26 mouse cellular contexts compared by ENCODE assay signal in genomic region chr14:45734530-45735410, GRCm38 (mm10).
"Had no signal": no experiment of that assay in that cellular context is flagged by ENCODE, and none has a peak within 500 bp of the region (broad histone marks: within the 10 kb centered on the region; RNA-seq: fewer than 3 reads in every experiment).

No protein-coding gene starts in this region.

- H3K4me1 ChIP-seq: heart, embryonic 15.5 days; hindbrain, embryonic 12.5 days; intestine, embryonic 15.5 days; limb, embryonic 13.5 days; limb, embryonic 15.5 days; liver, embryonic 12.5 days had no signal

- H3K27ac ChIP-seq: heart, adult 2 months; heart, embryonic 13.5 days; heart, embryonic 15.5 days; hindbrain, embryonic 12.5 days; hindbrain, embryonic 14.5 days; intestine, embryonic 15.5 days; layer of hippocampus, adult 2 months; left cerebral cortex, adult 2 months; limb, embryonic 13.5 days; limb, embryonic 15.5 days; liver, embryonic 12.5 days; liver, embryonic 14.5 days had no signal

- H3K36me3 ChIP-seq: heart, embryonic 13.5 days; heart, embryonic 15.5 days; hindbrain, embryonic 12.5 days; intestine, embryonic 15.5 days; limb, embryonic 13.5 days; limb, embryonic 15.5 days; liver, embryonic 12.5 days had no signal

- H3K9ac ChIP-seq: heart, embryonic 13.5 days; heart, embryonic 15.5 days; hindbrain, embryonic 12.5 days; hindbrain, embryonic 14.5 days; intestine, embryonic 15.5 days; limb, embryonic 13.5 days; limb, embryonic 15.5 days; liver, embryonic 12.5 days; liver, embryonic 14.5 days had no signal

- DNase-seq: gastrocnemius, postnatal 14 days; gastrocnemius, postnatal 36 days; heart, adult 2 months; heart, postnatal 14 days; heart, postnatal 36 days; kidney, adult 18-20 months; kidney, adult 8-10 months; kidney, postnatal 10 days; kidney, postnatal 25 days; kidney, postnatal 4 days; left cerebral cortex, postnatal 4 days had no signal

- H3K4me3 ChIP-seq: heart, adult 2 months; heart, embryonic 13.5 days; heart, embryonic 15.5 days; hindbrain, embryonic 12.5 days; intestine, embryonic 15.5 days; layer of hippocampus, adult 2 months; left cerebral cortex, adult 2 months; limb, embryonic 13.5 days; limb, embryonic 15.5 days; liver, embryonic 12.5 days had no signal

- ATAC-seq: hindbrain, embryonic 16.5 days; inflammation-experienced regulatory T-cells, adult 6 months; intestine, embryonic 15.5 days; intestine, postnatal 0 days; liver, embryonic 12.5 days had no signal

- H3K9me3 ChIP-seq: heart, embryonic 13.5 days; heart, embryonic 15.5 days; hindbrain, embryonic 12.5 days; intestine, embryonic 15.5 days; limb, embryonic 13.5 days; limb, embryonic 15.5 days; liver, embryonic 12.5 days had no signal

- H3K4me2 ChIP-seq: heart, embryonic 11.5 days; heart, embryonic 13.5 days; heart, embryonic 15.5 days; hindbrain, embryonic 12.5 days; hindbrain, embryonic 14.5 days; intestine, embryonic 15.5 days; limb, embryonic 13.5 days; limb, embryonic 15.5 days; liver, embryonic 12.5 days had no signal

- H3K27me3 ChIP-seq: heart, embryonic 13.5 days; heart, embryonic 15.5 days; hindbrain, embryonic 12.5 days; intestine, embryonic 15.5 days; limb, embryonic 13.5 days; limb, embryonic 15.5 days; liver, embryonic 12.5 days had no signal
